Mouse (Mus musculus) mouse embryonic stem cell (cell line): ENCODE data around the gene Rbm19.

Source experiments
- in situ Hi-C, 2 experiments: fragments of 300-500 bp; cut with MboI; formaldehyde crosslinking; loops; 1 replicate in 1 of 2; 3 replicates in 1 of 2; pipeline ENCODE4 v1.14.3; 2019 to 2020; ENCODE audit warnings: low sequenced_read_pairs in 2 of 2, low pct_unique_long_range_greater_than_20kb in 1 of 2, mixed read lengths in 1 of 2; ENCODE audit not compliant: unreplicated experiment in 1 of 2

Gene Rbm19

DNA sequence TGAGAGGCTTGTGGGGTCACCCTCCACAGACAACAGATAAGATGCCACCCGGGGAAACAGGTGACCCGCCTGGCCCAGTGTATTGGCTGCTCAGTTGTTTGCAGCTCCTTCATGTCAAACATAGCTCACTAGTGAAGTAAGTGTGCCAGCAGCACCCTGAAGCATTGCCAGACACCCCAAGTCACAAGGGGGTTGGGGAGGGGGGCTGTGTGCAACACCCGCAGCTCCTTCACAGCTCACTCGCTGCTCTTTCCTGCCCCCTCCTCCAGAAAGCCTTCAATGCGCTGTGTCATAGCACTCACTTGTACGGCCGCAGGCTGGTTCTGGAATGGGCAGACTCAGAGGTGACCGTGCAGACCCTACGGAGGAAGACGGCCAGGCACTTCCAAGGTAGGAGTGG, 69.7 kb downstream of the Rbm19 start:
- in situ Hi-C loops: no loop called here

GRCm38 (mm10) chr5:120188541-120188940, 72.3 kb downstream of the Rbm19 start:
- in situ Hi-C loops: no loop called here

DNA sequence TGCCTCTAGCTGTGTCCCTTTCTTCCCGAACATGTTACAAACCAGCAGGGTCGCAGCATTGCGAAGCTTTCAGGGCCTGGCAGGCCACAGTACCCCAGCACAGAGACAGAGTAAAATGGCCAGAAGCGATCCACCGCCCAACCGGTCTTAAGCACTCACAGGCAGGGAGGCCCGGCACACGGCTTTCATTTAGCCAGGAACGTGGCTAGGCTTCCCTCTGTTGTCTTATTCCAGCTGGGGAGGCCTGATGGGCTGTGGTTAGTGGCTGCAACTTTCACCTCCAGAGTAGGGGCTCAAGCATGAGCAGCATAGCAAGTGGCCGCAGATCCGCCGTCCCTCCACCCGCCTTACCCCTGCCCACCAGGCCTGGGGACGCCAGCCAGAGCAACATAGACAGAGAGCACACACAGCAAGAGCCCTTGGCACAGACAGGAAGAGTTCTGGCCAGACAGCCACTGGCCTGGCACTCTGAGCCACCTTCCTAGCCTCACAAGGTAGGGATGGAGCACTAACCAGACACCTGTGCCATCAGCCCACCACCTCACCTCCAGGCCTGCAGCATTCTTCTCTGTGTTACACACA, 73.8 kb downstream of the Rbm19 start:
- in situ Hi-C loops: no loop called here

DNA sequence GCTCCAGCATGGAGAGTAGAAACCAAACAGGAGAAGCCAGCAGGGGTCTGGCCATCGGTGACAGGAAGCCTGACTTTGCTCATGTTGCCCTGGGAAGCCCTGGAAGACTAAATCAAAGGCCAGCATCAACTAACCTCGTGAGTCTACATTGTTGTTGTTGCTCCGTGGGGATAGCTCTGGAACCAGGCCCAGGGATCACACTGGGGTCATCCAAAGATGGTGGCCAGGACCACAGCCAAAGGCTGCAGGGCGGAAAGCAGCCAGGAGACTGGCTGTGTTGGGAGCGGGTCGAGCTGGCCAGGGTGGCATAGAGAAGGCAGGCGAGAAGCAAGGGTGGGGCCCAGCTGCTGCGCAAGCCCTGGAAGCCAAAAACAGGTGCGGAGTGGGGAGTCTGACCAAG, 75.4 kb downstream of the Rbm19 start:
- in situ Hi-C loops: no loop called here

DNA sequence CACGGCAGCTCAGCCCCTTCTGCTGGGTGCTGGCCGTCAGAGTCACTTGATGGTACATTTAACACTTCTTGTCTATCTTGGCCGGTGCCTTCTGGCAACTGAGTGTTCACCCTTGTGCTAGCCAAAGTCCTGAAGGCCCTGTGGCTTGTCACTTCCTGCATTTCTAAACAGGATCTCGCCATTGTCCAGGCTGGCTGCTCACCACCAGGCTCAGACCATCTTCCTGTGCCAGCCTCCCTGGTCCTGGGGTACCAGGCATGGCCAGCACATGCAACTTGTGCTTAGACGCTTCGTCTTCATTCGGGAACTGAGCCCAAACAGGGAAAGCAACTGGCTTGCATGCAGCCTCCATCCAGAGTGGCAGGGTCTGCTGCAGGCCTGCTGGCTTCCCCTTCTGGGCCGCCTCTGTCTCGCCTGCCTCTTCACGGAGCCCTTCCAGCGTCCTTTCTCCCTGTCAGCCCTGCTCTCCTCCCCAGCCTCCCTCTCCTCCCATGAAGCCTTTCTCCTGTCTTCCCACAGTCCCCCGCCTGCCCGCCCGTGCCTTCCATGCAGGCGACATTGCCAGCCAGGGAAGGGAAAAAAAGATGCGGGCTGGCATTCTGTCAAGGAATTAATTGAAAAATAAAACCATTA, 78.2 kb downstream of the Rbm19 start:
- in situ Hi-C loops: no loop called here

DNA sequence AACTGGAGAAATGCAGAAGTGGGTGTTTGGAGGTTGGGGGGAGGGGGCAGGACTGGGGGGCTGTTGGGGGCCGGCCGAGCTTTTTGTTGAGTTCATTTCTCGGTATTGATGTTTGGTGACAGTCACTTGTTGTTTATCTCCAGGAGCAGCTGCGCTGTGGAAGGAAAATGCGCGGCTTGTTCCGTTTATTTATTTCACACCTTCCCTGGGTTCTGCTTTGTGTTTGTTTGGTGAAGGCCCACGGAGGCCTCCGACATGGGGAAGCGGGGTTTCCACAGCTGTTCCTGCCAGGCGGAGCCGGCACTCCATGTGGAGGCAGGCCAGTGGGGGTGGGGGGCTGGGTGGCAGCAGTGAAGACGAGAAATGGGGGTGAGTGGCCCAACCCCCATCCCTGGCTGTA, 78.7 kb downstream of the Rbm19 start:
- in situ Hi-C loops: no loop called here

DNA sequence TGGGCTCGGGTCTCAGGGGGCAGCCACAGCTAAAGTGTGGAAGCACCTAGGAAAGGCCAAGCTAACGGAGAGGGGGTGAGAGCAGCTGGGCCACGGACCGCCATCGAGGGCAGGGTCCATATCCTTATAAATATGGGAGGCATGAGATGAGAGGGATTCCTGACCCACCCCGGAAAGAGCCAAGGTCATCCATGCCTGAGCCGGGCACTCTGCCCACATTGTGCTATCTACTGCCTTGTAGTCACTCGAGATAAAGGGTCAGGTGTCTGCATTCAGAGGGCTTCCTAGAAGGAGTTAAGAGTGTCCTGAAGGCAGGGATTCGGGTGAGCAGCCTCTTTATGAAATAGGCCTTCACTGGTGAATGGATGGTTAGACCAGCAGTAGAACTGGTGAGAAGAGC, 80.6 kb downstream of the Rbm19 start:
- in situ Hi-C loops: no loop called here

- in situ Hi-C loops: no loop called here
Observed at GRCm38 (mm10) chr5:120197813-120198387, 81.6 kb downstream of the Rbm19 start.

- in situ Hi-C loops: no loop called here
Observed at GRCm38 (mm10) chr5:120199865-120200264, 83.6 kb downstream of the Rbm19 start.

- in situ Hi-C loops: no loop called here
Observed at GRCm38 (mm10) chr5:120204316-120204715, 88.1 kb downstream of the Rbm19 start.

- in situ Hi-C loops: no loop called here
Observed at GRCm38 (mm10) chr5:120206313-120206943, 90.2 kb downstream of the Rbm19 start.

GRCm38 (mm10) chr5:120207492-120207891, 91.2 kb downstream of the Rbm19 start:
- in situ Hi-C loops: no loop called here

DNA sequence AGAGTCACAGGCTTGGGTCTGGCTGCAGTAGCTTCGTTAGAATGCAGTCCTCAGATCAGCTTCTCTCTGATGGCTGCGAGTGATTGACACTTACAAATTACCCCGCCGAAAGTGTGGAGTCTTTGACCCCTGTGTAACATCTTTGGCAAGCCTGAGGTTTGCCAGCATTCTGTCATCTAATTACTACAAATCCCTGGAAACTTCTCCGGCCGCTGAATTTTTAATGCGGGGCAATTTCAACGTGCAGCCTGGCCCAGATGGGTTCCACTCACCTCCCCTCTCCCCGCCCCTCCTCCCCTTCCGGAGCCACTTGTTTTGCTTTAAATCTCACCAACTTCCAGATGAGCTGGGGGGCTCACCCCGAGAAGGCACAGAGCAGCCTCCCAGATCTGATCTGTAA, 94.4 kb downstream of the Rbm19 start:
- in situ Hi-C loops: no loop called here

GRCm38 (mm10) chr5:120211182-120211581, 94.9 kb downstream of the Rbm19 start:
- in situ Hi-C loops: no loop called here

- in situ Hi-C loops: no loop called here
Observed at GRCm38 (mm10) chr5:120214511-120214910, 98.2 kb downstream of the Rbm19 start.

- in situ Hi-C loops: no loop called here
Observed at GRCm38 (mm10) chr5:120221216-120221615, 105.0 kb downstream of the Rbm19 start.

- in situ Hi-C loops: no loop called here
Observed at GRCm38 (mm10) chr5:120225383-120225782, 109.1 kb downstream of the Rbm19 start.

DNA sequence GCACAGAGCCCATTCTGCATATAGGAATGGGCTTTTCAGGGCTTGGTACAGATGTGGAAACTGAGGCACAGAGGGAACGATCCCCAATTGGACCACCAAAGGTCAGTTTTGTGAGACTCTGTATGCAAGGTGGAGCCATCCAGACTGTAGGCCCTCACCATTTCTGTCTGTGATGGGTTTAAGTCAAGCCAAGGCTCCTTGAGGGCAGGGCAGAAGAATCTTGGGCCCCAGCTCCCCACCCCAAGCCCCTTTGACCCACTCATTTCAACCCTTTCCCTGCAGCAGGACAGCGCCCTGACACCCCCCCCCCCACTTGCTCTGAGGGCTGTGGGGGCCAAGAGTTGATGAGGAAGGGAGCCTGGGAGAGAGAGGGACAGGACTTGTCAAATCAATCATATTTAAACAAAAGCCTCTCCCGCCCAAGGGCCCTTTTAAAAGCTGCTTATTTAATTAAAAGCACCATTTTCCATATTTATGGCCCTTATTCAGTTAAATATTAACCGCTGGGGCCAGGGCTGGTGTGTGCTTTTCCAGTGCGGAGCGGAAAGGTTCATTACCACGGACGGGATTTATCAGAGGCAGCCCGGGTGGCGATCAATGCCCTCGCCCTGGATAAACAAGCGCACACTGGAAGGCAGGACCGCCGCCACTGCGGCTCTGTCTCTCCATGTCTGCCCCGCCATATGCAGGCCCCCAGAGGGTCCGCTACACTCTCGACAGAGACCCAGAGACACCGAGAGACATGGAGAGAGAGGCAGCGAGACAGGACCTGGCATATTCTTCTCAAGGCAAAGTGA, 112.5 kb downstream of the Rbm19 start:
- in situ Hi-C loops: no loop called here
